Mouse (Mus musculus) heart, embryonic 13.5 days (tissue): ENCODE results near the gene Myo10. TPM values are rescaled to one million over a fixed set of nuclear protein-coding genes. Genes with fewer than 3 reads are reported as not detected.
A peak's percentile ranks its signal among the peaks of the same experiment; 100 is the strongest.

Experiments
- ATAC-seq: fragments of 200-750 bp; cut with Nextera tagmentation; 2 replicates; pipeline ENCODE4 v1.8.0; 2017; ENCODE audit warnings: moderate TSS enrichment; ENCODE audit not compliant: insufficient number of reproducible peaks, low FRiP score, low TSS enrichment; ENCODE audit errors: extremely low read depth
- H3K27ac ChIP-seq: fragments of 300-500 bp; sonication (generic); replicated peaks from 2 replicates; pipeline ENCODE4 v1.5.1; 2015; ENCODE audit warnings: moderate library complexity, mild to moderate bottlenecking, inconsistent platforms
- H3K27me3 ChIP-seq: fragments of 300-500 bp; sonication (generic); replicated peaks from 2 replicates; pipeline ENCODE4 v1.6.1; 2015; ENCODE audit warnings: mild to moderate bottlenecking, inconsistent platforms
- H3K36me3 ChIP-seq: fragments of 300-500 bp; sonication (generic); 2 replicates; pipeline ENCODE4 v1.6.1; 2015; ENCODE audit warnings: mild to moderate bottlenecking, inconsistent platforms
- H3K4me1 ChIP-seq: fragments of 300-500 bp; sonication (generic); 2 replicates; pipeline ENCODE4 v1.6.1; 2015; ENCODE audit warnings: inconsistent platforms
- H3K4me2 ChIP-seq: fragments of 300-500 bp; sonication (generic); 2 replicates; pipeline ENCODE4 v1.6.1; 2015; ENCODE audit warnings: inconsistent platforms, mild to moderate bottlenecking, moderate library complexity
- H3K4me3 ChIP-seq: fragments of 300-500 bp; sonication (generic); 2 replicates; pipeline ENCODE4 v1.5.1; 2015; ENCODE audit warnings: moderate library complexity, mild to moderate bottlenecking, inconsistent platforms
- H3K9ac ChIP-seq: fragments of 300-500 bp; sonication (generic); 2 replicates; pipeline ENCODE4 v1.6.1; 2015; ENCODE audit warnings: inconsistent platforms, mild to moderate bottlenecking, moderate library complexity
- H3K9me3 ChIP-seq: fragments of 300-500 bp; sonication (generic); 2 replicates; pipeline ENCODE4 v1.6.1; 2016; ENCODE audit warnings: inconsistent platforms
- WGBS: fragments of 180-500 bp; shearing (Covaris S2); methylation state at CpG from one replicate; pipeline ENCODE4 v1.1.7; 2015; ENCODE audit warnings: mixed read lengths; 5-methylcytosine and 5-hydroxymethylcytosine counted together
- polyA plus RNA-seq: library from polyadenylated mRNA; unstranded; fragments of >200 nt; fragmentation: Nextera tagmentation; extraction: Ambion mirVana; gene quantifications from 2 replicates; pipeline ENCODE4 v1.2.1, GENCODE M21; 2015

Gene Myo10
- polyA plus RNA-seq, 1 experiment from 2014 or later = 11.0 TPM

DNA sequence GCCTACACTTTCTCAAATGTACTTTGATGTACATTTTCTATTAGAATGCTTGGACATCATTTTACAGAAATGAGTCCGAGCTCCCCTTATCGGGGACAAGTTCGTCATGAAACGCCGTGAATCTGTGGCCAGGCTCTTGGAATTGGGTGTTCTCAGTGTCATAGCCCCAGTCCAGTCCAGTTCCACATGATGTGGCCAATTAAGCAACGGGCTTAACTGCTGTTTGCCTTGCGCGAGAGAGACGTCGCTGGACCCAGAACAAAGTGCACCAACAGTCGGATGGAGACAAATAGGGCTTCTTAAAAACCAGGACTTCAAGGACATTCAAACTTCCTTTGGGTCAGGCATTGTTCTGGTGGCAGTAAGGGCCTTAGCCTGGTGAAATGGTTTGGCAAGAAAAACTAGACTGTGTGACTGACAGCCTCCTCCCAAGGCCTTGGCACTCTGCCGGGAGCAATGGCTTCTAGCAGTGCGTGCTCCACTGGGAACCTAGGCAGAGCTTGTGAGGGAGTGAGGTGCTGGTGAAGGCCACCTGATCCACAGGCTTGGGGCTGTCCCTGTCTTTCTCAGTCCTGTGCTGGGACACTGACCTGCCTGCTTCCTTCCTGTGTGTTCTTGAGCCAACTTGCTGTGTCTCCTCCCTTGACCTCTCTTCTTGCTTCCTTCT lies 11.5 kb downstream of the Myo10 start:
- no peak for ATAC-seq

DNA sequence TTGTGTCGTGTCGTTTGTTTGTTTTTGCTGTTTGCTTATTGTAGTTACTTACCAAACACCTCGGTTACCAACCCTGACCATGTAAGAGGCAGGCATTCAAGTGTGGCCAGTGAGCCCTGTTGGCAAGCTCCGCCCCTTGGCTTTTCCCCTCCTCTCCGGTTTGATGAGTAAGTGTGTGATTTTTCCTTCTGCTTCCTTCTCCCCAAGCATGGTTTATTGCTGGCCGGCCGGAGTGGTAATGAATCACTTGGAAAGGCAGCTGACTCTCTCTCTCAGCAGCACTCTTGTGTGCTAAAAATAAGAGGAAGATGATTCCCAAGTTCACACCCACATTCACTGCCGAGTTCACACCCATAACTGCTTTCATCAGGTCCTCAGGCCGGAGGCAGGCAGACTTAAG lies 15.4 kb downstream of the Myo10 start:
- no peak overlapping the region for H3K4me2 ChIP-seq
- H3K27me3 ChIP-seq = no peaks in the 10 kb centered on the region
- peaks cover 57% of the 10 kb centered on the region for H3K4me1 ChIP-seq
- no peaks in the 10 kb centered on the region for H3K9me3 ChIP-seq
- no peaks in the 10 kb centered on the region for H3K36me3 ChIP-seq
- no peak overlapping the region for H3K27ac ChIP-seq
- no peak overlapping the region for H3K4me3 ChIP-seq
- ATAC-seq = no peak
- WGBS = 52% methylated on average over 9 of the region's 9 CpGs
- H3K9ac ChIP-seq = no peak overlapping the region

More for the DNA sequence above, 11.5 kb downstream of the Myo10 start:
- 86% methylated on average over 13 of the region's 13 CpGs for WGBS
- Histone ChIP-seq H3K4me1 (peaks cover 33% of the 10 kb centered on the region), H3K27ac (no peak overlapping the region), H3K4me2 (no peak overlapping the region), H3K4me3 (no peak overlapping the region), H3K9me3 (no peaks in the 10 kb centered on the region), H3K36me3 (no peaks in the 10 kb centered on the region), H3K9ac (no peak overlapping the region), H3K27me3 (no peaks in the 10 kb centered on the region)

DNA sequence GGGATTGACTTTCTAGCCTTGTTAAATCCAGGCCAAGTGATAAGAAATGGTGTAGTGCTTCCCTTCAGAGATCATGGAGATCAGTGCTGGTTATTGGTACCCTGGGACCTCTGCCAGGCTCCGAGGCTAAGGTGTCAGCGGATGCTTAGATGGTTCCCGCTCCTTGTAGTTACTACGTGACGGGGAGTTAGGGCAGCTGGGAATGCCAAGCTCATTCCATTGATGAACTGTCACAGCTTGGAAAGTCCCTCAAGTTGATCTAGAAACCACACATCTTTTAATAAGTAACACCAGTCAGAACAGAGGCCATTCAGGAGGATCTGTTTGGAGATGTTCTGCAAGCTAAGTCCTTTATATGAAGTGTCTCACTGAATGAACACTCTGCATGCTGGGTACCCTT lies 16.9 kb downstream of the Myo10 start:
- Histone ChIP-seq H3K27me3 (no peaks in the 10 kb centered on the region), H3K9me3 (no peaks in the 10 kb centered on the region), H3K27ac (no peak overlapping the region), H3K4me1 (peaks cover 56% of the 10 kb centered on the region), H3K4me2 (no peak overlapping the region), H3K9ac (no peak overlapping the region), H3K4me3 (no peak overlapping the region), H3K36me3 (no peaks in the 10 kb centered on the region)
- ATAC-seq = no peak
- WGBS = 57% methylated on average over 5 of the region's 5 CpGs

DNA sequence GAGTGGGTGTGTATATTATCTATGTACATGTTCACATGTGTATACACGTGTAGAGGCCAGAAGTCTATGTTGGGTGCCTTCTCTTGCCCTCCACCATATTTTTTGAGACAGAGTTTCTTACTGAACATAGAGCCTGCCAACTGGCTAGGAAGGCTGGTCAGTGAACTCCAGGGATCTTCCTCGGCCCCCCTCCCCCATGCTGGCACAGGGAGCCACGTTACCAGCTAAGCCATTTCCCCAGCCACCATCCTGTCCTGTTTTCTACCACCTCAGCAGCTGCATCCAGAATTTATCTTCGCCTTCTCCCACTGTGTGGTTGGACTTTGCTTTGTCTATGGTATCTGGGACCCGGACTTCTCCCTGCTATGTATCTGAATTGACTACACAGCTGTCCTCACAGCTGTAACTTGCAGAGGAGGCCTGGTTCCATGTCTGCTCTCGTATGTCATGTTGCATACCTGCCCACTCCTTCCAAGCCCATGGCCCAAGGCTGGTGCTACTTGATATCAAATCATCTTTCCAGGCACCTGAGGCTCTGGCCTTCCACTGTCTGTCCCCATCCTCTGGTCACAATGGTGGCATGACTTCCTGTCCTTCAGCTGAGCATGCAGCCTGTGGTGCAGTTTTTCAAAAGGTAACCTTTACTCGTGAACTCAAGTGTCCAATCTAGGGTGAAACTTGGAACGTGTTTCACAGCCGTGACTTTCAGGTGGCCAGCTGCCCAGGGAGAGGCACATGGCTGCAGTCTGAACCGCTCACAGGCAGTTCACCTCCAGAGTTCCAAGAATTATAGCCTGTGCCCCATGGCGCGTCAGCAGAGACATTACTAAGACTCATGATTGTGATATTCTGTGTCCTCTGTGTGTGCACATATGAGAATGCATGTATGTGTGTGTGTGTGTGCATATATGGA lies 18.8 kb downstream of the Myo10 start:
- H3K4me3 ChIP-seq = no peak overlapping the region
- 77% methylated on average over 12 of the region's 12 CpGs for WGBS
- no peak overlapping the region for H3K4me2 ChIP-seq
- H3K9me3 ChIP-seq = no peaks in the 10 kb centered on the region
- H3K27me3 ChIP-seq = no peaks in the 10 kb centered on the region; the same call in 1 of the 2 replicates
- H3K27ac ChIP-seq = no peak overlapping the region
- no peak overlapping the region for H3K9ac ChIP-seq
- no peak for ATAC-seq
- no peaks in the 10 kb centered on the region for H3K36me3 ChIP-seq
- peaks cover 57% of the 10 kb centered on the region for H3K4me1 ChIP-seq

DNA sequence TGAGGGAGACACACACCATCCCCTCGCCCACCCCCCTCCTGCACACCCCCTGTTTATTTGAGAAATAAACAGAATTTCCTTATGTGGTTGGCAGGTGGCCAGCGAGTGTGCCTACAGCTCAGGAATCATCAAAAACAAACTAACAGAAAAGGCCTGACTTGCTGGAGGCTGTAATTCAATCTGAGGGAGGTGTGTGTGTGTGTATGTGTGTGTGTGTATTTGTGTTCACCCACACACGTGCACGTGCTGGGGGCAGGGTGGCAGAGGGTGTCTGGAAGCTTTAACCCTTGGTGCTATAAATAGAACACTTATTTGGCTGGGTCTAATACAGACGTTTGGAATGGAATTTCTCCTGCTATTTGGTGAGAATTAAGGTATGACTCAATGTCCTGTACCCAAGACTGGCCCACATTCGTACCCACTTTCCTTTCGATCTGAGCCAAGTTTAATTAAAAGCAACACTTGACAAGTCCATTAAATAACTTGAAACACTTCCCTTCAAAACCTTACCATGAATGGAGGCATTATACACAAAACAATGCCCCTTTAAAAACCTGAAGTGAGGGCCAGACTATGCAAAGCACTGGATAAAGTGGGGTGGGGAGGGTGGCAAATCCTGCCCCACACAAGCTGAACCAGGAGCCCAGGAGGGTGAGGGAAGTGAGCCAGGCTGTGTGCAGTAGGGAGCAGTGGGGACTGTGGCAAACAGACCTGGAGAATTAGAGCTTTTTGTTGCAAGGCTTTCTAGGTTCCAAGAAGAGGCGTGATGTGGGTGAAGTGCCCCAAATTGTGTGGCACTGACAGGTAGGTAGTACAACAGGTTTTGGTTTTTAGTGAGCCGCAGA lies 20.1 kb downstream of the Myo10 start:
- WGBS = 40% methylated on average over 9 of the region's 9 CpGs
- Histone ChIP-seq H3K27ac (peak overlapping the region; percentile 74), H3K4me3 (no peak overlapping the region), H3K4me1 (peaks cover 57% of the 10 kb centered on the region), H3K9ac (no peak overlapping the region), H3K36me3 (no peaks in the 10 kb centered on the region), H3K4me2 (peak overlapping the region; percentile 30), H3K27me3 (peaks cover 12% of the 10 kb centered on the region; the same call in 1 of the 2 replicates), H3K9me3 (no peaks in the 10 kb centered on the region)
- ATAC-seq = no peak

DNA sequence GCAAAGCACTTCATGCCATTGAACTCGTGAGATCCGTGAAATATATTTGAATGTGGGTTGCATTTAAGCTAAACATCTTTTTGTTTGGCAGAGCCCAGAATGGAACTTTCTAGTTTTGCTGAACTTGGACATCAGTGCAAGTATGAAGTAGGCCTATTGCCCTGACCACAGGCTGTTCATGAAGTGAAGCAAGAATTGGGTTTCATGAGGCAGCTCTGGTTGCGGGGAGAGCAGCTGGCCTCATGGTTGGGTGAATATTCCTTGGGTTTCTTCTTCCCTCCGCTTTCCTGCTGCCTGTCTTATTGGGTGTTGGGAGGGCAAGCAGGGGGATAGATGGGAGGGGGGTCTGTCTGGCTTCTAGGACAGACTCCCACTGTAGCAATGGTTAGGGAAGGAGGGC lies 23.5 kb downstream of the Myo10 start:
- H3K27ac ChIP-seq = no peak overlapping the region
- H3K27me3 ChIP-seq = peaks cover 33% of the 10 kb centered on the region
- H3K4me1 ChIP-seq = peaks cover 51% of the 10 kb centered on the region

DNA sequence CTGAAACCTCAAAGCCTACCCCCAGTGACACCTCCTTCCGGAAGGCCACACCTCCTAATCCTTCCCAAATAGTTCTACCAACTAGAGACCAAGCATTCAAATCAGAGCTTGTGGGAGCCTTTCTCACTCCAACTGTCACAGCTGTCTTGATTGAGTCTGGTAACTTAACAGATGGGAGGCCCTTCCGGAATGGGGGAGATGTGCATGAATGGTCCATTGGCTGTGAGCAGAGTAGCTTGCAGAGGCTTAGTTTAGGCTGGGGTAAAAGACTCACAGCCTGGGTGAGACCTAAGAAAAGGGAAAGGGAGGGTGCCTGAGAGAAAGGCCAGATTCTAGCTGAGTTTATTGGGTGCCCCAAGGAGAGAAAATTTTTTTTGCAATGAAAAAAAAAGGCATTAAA lies 26.0 kb downstream of the Myo10 start:
- no peak overlapping the region for H3K27ac ChIP-seq
- H3K27me3 ChIP-seq = peaks cover 56% of the 10 kb centered on the region
- no peak overlapping the region for H3K4me2 ChIP-seq
- ATAC-seq = no peak
- H3K9ac ChIP-seq = no peak overlapping the region
- H3K4me3 ChIP-seq = no peak overlapping the region
- H3K4me1 ChIP-seq = peaks cover 36% of the 10 kb centered on the region
- no peaks in the 10 kb centered on the region for H3K9me3 ChIP-seq
- H3K36me3 ChIP-seq = no peaks in the 10 kb centered on the region
- 89% methylated on average over 2 of the region's 2 CpGs for WGBS

More for the DNA sequence above, 23.5 kb downstream of the Myo10 start:
- H3K36me3 ChIP-seq = no peaks in the 10 kb centered on the region
- WGBS = 80% methylated on average over 4 of the region's 4 CpGs
- H3K4me3 ChIP-seq = no peak overlapping the region
- H3K4me2 ChIP-seq = no peak overlapping the region
- H3K9ac ChIP-seq = no peak overlapping the region
- no peaks in the 10 kb centered on the region for H3K9me3 ChIP-seq
- no peak for ATAC-seq

DNA sequence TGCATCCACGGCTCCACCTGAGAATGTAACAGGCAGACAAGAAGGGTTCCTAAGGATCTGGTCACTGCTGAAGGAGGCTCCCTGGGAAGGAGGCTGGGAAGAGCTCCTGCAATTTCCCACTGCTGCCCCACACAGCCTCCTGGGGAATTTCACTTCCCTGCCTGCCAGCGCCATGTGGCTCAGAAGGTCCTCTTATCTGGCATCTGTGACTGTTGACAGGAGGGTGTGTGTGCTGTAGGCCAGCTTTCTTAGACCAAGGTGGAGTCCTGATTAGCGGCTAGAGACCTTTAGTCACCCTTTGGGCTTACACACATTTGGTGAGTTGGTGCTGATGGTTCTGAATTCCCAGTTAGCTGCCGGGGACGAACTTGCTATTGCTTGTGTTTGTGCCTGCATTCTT lies 28.0 kb downstream of the Myo10 start:
- Histone ChIP-seq H3K9ac (no peak overlapping the region), H3K9me3 (no peaks in the 10 kb centered on the region), H3K4me1 (peaks cover 26% of the 10 kb centered on the region), H3K36me3 (no peaks in the 10 kb centered on the region), H3K27ac (no peak overlapping the region), H3K4me3 (no peak overlapping the region), H3K27me3 (peaks cover 75% of the 10 kb centered on the region), H3K4me2 (peak overlapping the region; percentile 39)
- WGBS = 10% methylated on average over 5 of the region's 5 CpGs
- peak; percentile 37; the same call in 1 of the 2 replicates for ATAC-seq

DNA sequence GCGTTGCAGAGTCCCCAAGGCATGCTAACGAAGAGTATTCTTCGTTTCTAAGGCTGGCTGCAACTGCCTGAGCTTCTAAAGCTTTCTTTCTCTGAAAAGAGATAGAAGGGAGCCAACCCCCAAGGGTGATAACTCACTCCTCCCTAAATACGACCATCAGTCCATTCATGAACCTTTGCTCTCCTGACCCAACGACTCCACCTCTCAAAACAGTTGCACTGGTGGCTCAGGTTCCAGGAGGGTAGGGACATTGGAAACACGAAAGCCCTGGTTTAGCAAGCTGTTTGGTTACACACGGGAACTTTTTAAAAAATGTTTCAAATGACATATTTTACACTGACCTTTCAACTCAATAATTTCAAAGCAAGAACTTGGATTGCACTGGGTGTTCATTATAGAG lies 29.5 kb downstream of the Myo10 start:
- 73% methylated on average over 7 of the region's 7 CpGs for WGBS
- H3K36me3 ChIP-seq = no peaks in the 10 kb centered on the region
- H3K9ac ChIP-seq = no peak overlapping the region
- ATAC-seq = no peak
- H3K4me1 ChIP-seq = peaks cover 20% of the 10 kb centered on the region
- no peak overlapping the region for H3K4me2 ChIP-seq
- H3K4me3 ChIP-seq = no peak overlapping the region
- H3K9me3 ChIP-seq = no peaks in the 10 kb centered on the region
- H3K27ac ChIP-seq = no peak overlapping the region
- peaks cover 84% of the 10 kb centered on the region for H3K27me3 ChIP-seq

DNA sequence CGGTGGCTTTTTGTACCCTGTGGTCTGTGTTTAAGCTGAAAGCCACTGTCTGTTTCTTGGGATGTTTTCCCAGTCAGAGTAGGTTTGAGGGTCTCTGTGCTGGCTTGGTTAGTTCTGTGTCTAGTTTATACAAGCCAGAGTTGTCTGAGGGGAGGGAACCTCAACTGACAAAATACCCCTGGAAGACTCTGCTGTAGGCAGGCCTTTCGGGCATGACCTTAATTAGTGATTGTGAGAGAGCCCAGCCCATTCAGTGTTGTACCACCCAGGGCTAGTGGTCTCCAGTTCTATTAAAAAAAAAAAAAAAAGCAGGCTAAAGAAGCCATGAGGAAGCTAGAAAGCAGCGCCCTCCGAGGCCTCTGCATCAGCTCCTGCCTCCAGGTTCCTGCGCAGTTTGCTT lies 30.0 kb downstream of the Myo10 start:
- Histone ChIP-seq H3K4me3 (no peak overlapping the region), H3K27me3 (peaks cover 83% of the 10 kb centered on the region), H3K9ac (no peak overlapping the region), H3K4me1 (peaks cover 20% of the 10 kb centered on the region), H3K36me3 (no peaks in the 10 kb centered on the region), H3K4me2 (no peak overlapping the region), H3K9me3 (no peaks in the 10 kb centered on the region), H3K27ac (no peak overlapping the region)
- WGBS = 80% methylated on average over 5 of the region's 5 CpGs
- no peak for ATAC-seq

DNA sequence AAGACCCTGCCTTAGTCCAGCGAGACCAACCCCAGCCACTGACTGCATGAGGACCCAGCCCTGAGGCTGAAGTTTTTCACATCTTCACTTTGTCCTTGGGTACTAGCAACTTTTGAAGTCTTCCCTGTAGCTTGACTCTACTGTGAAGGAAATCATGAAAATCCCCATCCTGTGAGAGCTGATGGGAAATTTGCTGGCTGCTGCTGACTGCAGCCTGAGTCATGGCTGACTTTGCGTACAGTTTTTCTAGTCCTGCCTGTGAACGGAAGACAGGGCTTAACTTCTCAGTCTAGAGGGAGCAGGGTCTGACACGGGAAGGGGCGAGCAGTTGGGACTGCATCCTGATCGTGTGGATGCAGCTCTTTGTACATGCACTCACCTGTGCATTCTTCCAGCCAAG lies 30.6 kb downstream of the Myo10 start:
- Histone ChIP-seq H3K4me1 (peaks cover 20% of the 10 kb centered on the region), H3K36me3 (no peaks in the 10 kb centered on the region), H3K4me2 (no peak overlapping the region), H3K27me3 (peaks cover 82% of the 10 kb centered on the region), H3K9me3 (no peaks in the 10 kb centered on the region), H3K9ac (no peak overlapping the region), H3K27ac (no peak overlapping the region), H3K4me3 (no peak overlapping the region)
- no peak for ATAC-seq
- 83% methylated on average over 6 of the region's 6 CpGs for whole genome bisulfite sequencing
